Mouse (Mus musculus) heart, postnatal 0 days (tissue): ENCODE results near the gene Zswim2. TPM values are rescaled to one million over a fixed set of nuclear protein-coding genes. Genes with fewer than 3 reads are reported as not detected.

ENCODE experiments used
- ATAC-seq: fragments of 200-750 bp; cut with Nextera tagmentation; 2 replicates; pipeline ENCODE4 v1.8.0; 2017; ENCODE audit warnings: low read depth, moderate number of reproducible peaks, moderate library complexity; ENCODE audit not compliant: insufficient read depth
- DNase-seq: peaks from one replicate; pipeline ENCODE4 v3.0.0-alpha.2; 2016; ENCODE audit warnings: low spot score
- H3K27ac ChIP-seq: fragments of 300-500 bp; sonication (generic); 2 replicates; pipeline ENCODE4 v1.5.1; 2014; ENCODE audit warnings: low read depth, mild to moderate bottlenecking
- H3K27me3 ChIP-seq: fragments of 300-500 bp; sonication (generic); 2 replicates; pipeline ENCODE4 v1.6.1; 2014; ENCODE audit warnings: low read length, mixed read lengths; ENCODE audit not compliant: control insufficient read depth, insufficient read depth
- H3K36me3 ChIP-seq: fragments of 300-500 bp; sonication (generic); replicated peaks from 2 replicates; pipeline ENCODE4 v1.6.1; 2014; ENCODE audit warnings: low read length, mixed read lengths; ENCODE audit not compliant: control insufficient read depth, insufficient read depth
- H3K4me1 ChIP-seq: fragments of 300-500 bp; sonication (generic); 2 replicates; pipeline ENCODE4 v1.6.1; 2014; ENCODE audit warnings: antibody characterized with exemption; ENCODE audit not compliant: control insufficient read depth, insufficient read depth
- H3K4me2 ChIP-seq: fragments of 300-500 bp; sonication (generic); 2 replicates; pipeline ENCODE4 v1.6.1; 2014; ENCODE audit warnings: low read depth, mild to moderate bottlenecking, low read length, moderate library complexity
- H3K4me3 ChIP-seq: fragments of 300-500 bp; sonication (generic); 2 replicates; pipeline ENCODE4 v1.5.1; 2014; ENCODE audit warnings: low read depth, low read length
- H3K9ac ChIP-seq: fragments of 300-500 bp; sonication (generic); replicated peaks from 2 replicates; pipeline ENCODE4 v1.6.1; 2014; ENCODE audit warnings: low read depth, low read length, mixed read lengths
- H3K9me3 ChIP-seq: fragments of 300-500 bp; sonication (generic); replicated peaks from 2 replicates; pipeline ENCODE4 v1.6.1; 2016; ENCODE audit warnings: low read length; ENCODE audit not compliant: control insufficient read depth
- CTCF ChIP-seq: IDR thresholded peaks from 2 replicates; pipeline ENCODE4 v1.5.1; 2016; ENCODE audit warnings: antibody characterized with exemption, control low read depth, low read depth
- EP300 ChIP-seq: IDR thresholded peaks from 2 replicates; pipeline ENCODE4 v1.6.1; 2016; ENCODE audit warnings: antibody characterized with exemption, low read depth
- WGBS: fragments of 180-500 bp; shearing (Covaris S2); extraction: QIAGEN DNeasy Blood & Tissue Kit; methylation state at CpG from one replicate; pipeline ENCODE4 v1.1.7; 2014; 5-methylcytosine and 5-hydroxymethylcytosine counted together
- polyA plus RNA-seq: library from polyadenylated mRNA; unstranded; fragments of >200 nt; fragmentation: Nextera tagmentation; extraction: Ambion mirVana; gene quantifications from 2 replicates; pipeline ENCODE4 v1.2.1, GENCODE M21; 2015
- total RNA-seq: library from RNA; depleted of rRNA; stranded (reverse); fragments of >200 nt; gene quantifications from 2 replicates; pipeline ENCODE4 v1.2.3, GENCODE M21; 2014; ENCODE audit warnings: low replicate concordance; rRNA removed

Zswim2 gene
- total and polyA plus RNA-seq, 2 experiments from 2014 or later, result not detected

GRCm38 (mm10) chr2:83883850-83884420 lies 57.1 kb downstream of the Zswim2 start:
- H3K4me2 ChIP-seq, result no peak overlapping the region
- H3K4me1 ChIP-seq, result no peaks in the 10 kb centered on the region
- DNase-seq (no peak), ATAC-seq (no peak)
- no peak overlapping the region for H3K9ac ChIP-seq
- no peak for TF ChIP-seq EP300
- TF ChIP-seq CTCF, result no peak
- H3K9me3 ChIP-seq, result no peaks in the 10 kb centered on the region; the same call in 1 of the 2 replicates
- no peak overlapping the region for H3K27ac ChIP-seq
- H3K4me3 ChIP-seq, result no peak overlapping the region
- H3K27me3 ChIP-seq, result no peaks in the 10 kb centered on the region
- WGBS, result 54% methylated on average over 6 of the region's 6 CpGs
- H3K36me3 ChIP-seq, result no peaks in the 10 kb centered on the region

Other genes starting within 250 kb of the Zswim2 start
- 23.2 and 66.4 TPM in 2 replicates for gene Itgav, start 216.8 kb downstream of the Zswim2 start, total RNA-seq
- 37.4 and 42.1 TPM in 2 replicates for gene Itgav, start 216.8 kb downstream of the Zswim2 start, polyA plus RNA-seq
- 0.19 and 0.50 TPM in 2 replicates for gene Fam171b, start 128.6 kb downstream of the Zswim2 start, total RNA-seq
- 0.55 and 0.67 TPM in 2 replicates for gene Fam171b, start 128.6 kb downstream of the Zswim2 start, polyA plus RNA-seq
- not detected in 2 replicates for gene Gm13698, start 14.5 kb upstream of the Zswim2 start, total RNA-seq
- gene Gm13698, start 14.5 kb upstream of the Zswim2 start, polyA plus RNA-seq, result not detected in 2 replicates
- not detected in 2 replicates for gene Gm13693, start 20.3 kb upstream of the Zswim2 start, total RNA-seq
- not detected in 2 replicates for gene Gm13693, start 20.3 kb upstream of the Zswim2 start, polyA plus RNA-seq
- not detected in 2 replicates for gene Gm13695, start 26.1 kb upstream of the Zswim2 start, total RNA-seq
- gene Gm13695, start 26.1 kb upstream of the Zswim2 start, polyA plus RNA-seq, result not detected in 2 replicates
- not detected in 2 replicates for gene Gm13696, start 31.9 kb upstream of the Zswim2 start, total RNA-seq
- gene Gm13696, start 31.9 kb upstream of the Zswim2 start, polyA plus RNA-seq, result not detected in 2 replicates
- gene Gm13694, start 37.7 kb upstream of the Zswim2 start, total RNA-seq, result not detected in 2 replicates
- gene Gm13694, start 37.7 kb upstream of the Zswim2 start, polyA plus RNA-seq, result not detected in 2 replicates
- not detected in 2 replicates for gene Gm13697, start 43.5 kb upstream of the Zswim2 start, total RNA-seq
- gene Gm13697, start 43.5 kb upstream of the Zswim2 start, polyA plus RNA-seq, result not detected in 2 replicates
- gene Gm13691, start 49.3 kb upstream of the Zswim2 start, total RNA-seq, result not detected in 2 replicates
- not detected in 2 replicates for gene Gm13691, start 49.3 kb upstream of the Zswim2 start, polyA plus RNA-seq